Comparison of ENCODE assay signal across 16 mouse cellular contexts in genomic region chr9:103548606-103549005, GRCm38 (mm10).
DNase-seq lines count a peak whose midpoint lies in the region; TF ChIP-seq lines count a peak whose summit lies in the region.
"Had no signal": no experiment of that assay in that cellular context is flagged by ENCODE, and none has a peak within 500 bp of the region (broad histone marks: within the 10 kb centered on the region; RNA-seq: fewer than 3 reads in every experiment).

No protein-coding gene starts in this region.

- no peak overlapping the region for H3K4me3 ChIP-seq in layer of hippocampus, adult 2 months
- H3K4me3 ChIP-seq in lung, adult 2 months (replicated peaks; ENCODE audit: extremely low read depth, low read depth, low read length), result no peak overlapping the region
- H3K4me3 ChIP-seq in cerebellum, adult 2 months (replicated peaks; ENCODE audit: insufficient read depth, low read depth, low read length), result no peak overlapping the region
- H3K4me3 ChIP-seq: embryonic facial prominence, embryonic 12.5 days; hindbrain, embryonic 12.5 days had no signal

- H3K27me3 ChIP-seq in cerebellum, adult 2 months (ENCODE audit: control insufficient read depth, insufficient read depth, low read length), result no peaks in the 10 kb centered on the region
- H3K27me3 ChIP-seq: embryonic facial prominence, embryonic 12.5 days had no signal

- H3K27ac ChIP-seq in layer of hippocampus, adult 2 months, result peak overlapping the region; percentile 85
- peak overlapping the region; percentile 90; the same call in 1 of the 2 replicates for H3K27ac ChIP-seq in cerebellum, adult 2 months (ENCODE audit: insufficient read depth, low read length)
- H3K27ac ChIP-seq: embryonic facial prominence, embryonic 12.5 days; hindbrain, embryonic 12.5 days had no signal

- DNase-seq in layer of hippocampus, adult 2 months (ENCODE audit: low spot score in 2 of 2), result no peak
- no peak for DNase-seq in layer of hippocampus, adult 9-10 months (ENCODE audit: low spot score)
- DNase-seq in lung, postnatal 25 days (ENCODE audit: low spot score), result peak; percentile 5
- DNase-seq in lung, adult 2 months, result no peak
- DNase-seq in cerebellum, adult 2 months, result peak in 1 of 2 experiments; percentile 92
- no peak for DNase-seq in adipocyte (ENCODE audit: low spot score)
- no peak for DNase-seq in embryo, embryonic 11 days
- DNase-seq: adrenal gland, adult 2 months; adrenal gland, postnatal 25 days; forebrain, postnatal 0 days; gastrocnemius, postnatal 36 days; heart, adult 11 months; heart, postnatal 10 days; heart, postnatal 4 days had no signal

- no peaks in the 10 kb centered on the region for H3K4me1 ChIP-seq in lung, adult 2 months (ENCODE audit: control insufficient read depth, insufficient read depth, low read length)
- H3K4me1 ChIP-seq in cerebellum, adult 2 months (ENCODE audit: control insufficient read depth, insufficient read depth, low read length), result peaks cover 69% of the 10 kb centered on the region

- TF ChIP-seq POLR2A in lung, adult 2 months (IDR thresholded peaks at IDR 0.05; ENCODE audit: borderline replicate concordance, extremely low read depth, low read depth, low read length), result no peak
- no peak for TF ChIP-seq POLR2A in cerebellum, adult 2 months (IDR thresholded peaks at IDR 0.05; ENCODE audit: borderline replicate concordance, insufficient read depth, low read length)

- 81% methylated on average over 3 of the region's 3 CpGs for WGBS in lung, adult 2 months
- 13% methylated on average over 3 of the region's 3 CpGs for WGBS in cerebellum, adult 2 months

- no peak for TF ChIP-seq CTCF in layer of hippocampus, adult 2 months (conservative IDR thresholded peaks at IDR 0.05)
- no peak for TF ChIP-seq CTCF in lung, adult 2 months (IDR thresholded peaks at IDR 0.05; ENCODE audit: insufficient read depth, low read length)
- TF ChIP-seq CTCF in cerebellum, adult 2 months (IDR thresholded peaks at IDR 0.05; ENCODE audit: borderline replicate concordance, insufficient read depth, low read depth, low read length), result no peak
